8 mouse cellular contexts compared by ENCODE assay signal in the genomic region with DNA sequence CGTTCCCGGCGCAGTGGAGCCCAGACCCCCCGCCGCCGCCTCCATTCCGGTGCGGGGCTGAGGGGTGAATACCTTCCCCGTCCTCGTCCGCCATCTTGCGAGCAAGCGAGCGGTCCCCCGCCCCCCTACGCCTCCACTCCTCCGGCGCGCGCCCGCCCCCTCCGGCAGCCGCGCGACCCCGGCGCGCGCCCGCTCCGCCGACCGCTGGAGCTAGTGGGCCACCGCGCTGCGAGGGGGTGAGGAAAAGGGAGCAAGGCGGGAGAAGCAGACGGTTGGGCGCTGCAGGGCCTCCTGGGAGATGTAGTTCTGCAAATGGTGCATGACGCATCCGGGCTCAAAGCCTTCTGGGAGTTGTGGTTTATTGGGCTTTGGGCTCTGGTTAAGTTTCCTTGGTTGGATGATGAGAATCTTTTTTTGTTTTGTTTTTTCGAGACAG. TPM values are rescaled to one million over a fixed set of nuclear protein-coding genes. Genes with fewer than 3 reads are reported as not detected.
DNase-seq lines count a peak whose midpoint lies in the region; ATAC-seq lines count a peak whose summit lies in the region.

Snx27 (minus strand) TSS at position 261 of the 436 bp plus-strand sequence.

- peak within 1 kb of the TSS; percentile 94 for H3K27ac ChIP-seq in hindbrain, embryonic 16.5 days (ENCODE audit: low read depth, low read length)
- H3K27ac ChIP-seq in macrophage: peak within 1 kb of the TSS; percentile 93

- H3K4me3 ChIP-seq in hindbrain, embryonic 16.5 days (ENCODE audit: low read length): peak within 1 kb of the TSS; percentile 78
- H3K4me3 ChIP-seq in macrophage (ENCODE audit: inconsistent target): peak within 1 kb of the TSS; percentile 54

- H3K36me3 ChIP-seq in hindbrain, embryonic 16.5 days (ENCODE audit: control insufficient read depth, insufficient read depth, low read length): no peaks in the 10 kb centered on the region
- H3K36me3 ChIP-seq in macrophage (ENCODE audit: inconsistent target): no peaks in the 10 kb centered on the region

- peaks cover 44% of the 10 kb centered on the region for H3K79me2 ChIP-seq in macrophage (ENCODE audit: inconsistent target)

- peak within 1 kb of the TSS; percentile 86 for H3K4me2 ChIP-seq in hindbrain, embryonic 16.5 days (ENCODE audit: low read length)

- H3K4me1 ChIP-seq in hindbrain, embryonic 16.5 days (ENCODE audit: control insufficient read depth, insufficient read depth, low read depth, low read length): peaks cover 21% of the 10 kb centered on the region

- H3K9ac ChIP-seq in hindbrain, embryonic 16.5 days (ENCODE audit: low read depth, low read length): peak within 1 kb of the TSS; percentile 96

- ATAC-seq in hindbrain, embryonic 16.5 days: peak; percentile 98

- H3K27me3 ChIP-seq in hindbrain, embryonic 16.5 days (replicated peaks; ENCODE audit: control insufficient read depth, insufficient read depth, low read length): no peaks in the 10 kb centered on the region

- no peaks in the 10 kb centered on the region for H3K9me3 ChIP-seq in hindbrain, embryonic 16.5 days (ENCODE audit: control insufficient read depth, low read length)

- DNase-seq in R1 (ENCODE audit: low read depth, low spot score): peak; percentile 96
- peak; percentile 92 for DNase-seq in cerebellum, postnatal 25 days
- peak; percentile 90 to 94 for DNase-seq in frontal cortex, postnatal 36 days (ENCODE audit: low spot score in 2 of 2)
- DNase-seq in left cerebral cortex, adult 18-20 months (ENCODE audit: low spot score in 2 of 2): peak; percentile 85 to 93
- peak; percentile 95 for DNase-seq in right cerebral cortex, adult 18-20 months
- peak; percentile 54 for DNase-seq in urinary bladder, postnatal 10 days (ENCODE audit: low spot score)

- 1% methylated on average over 21 of the region's 42 CpGs for WGBS in hindbrain, embryonic 16.5 days
- WGBS in macrophage (ENCODE audit: missing documents): 0% methylated on average over 37 of the region's 42 CpGs

RNA-seq across cellular contexts. Expression of gene Snx27, which starts in this region (rescaled TPM):
- polyA plus RNA-seq in hindbrain, embryonic 16.5 days (2015; fragmentation: Nextera tagmentation; extraction: Ambion mirVana): 94.7 and 95.0 TPM in 2 replicates
- total RNA-seq in left cerebral cortex, adult 18-20 months (2021): 100 to 1,000 TPM; 106 TPM
- 100 to 1,000 TPM in 19 of 26 experiments, 10 to 100 TPM in 7; 44.1 to 254 (median 134) TPM for total RNA-seq in macrophage (2018; cell fraction: chromatin; rRNA removed)
- 100 to 1,000 TPM in 3 of 26 experiments, 10 to 100 TPM in 23; 32.2 to 111 (median 57.8) TPM for total RNA-seq in macrophage (2018; cell fraction: cytosol; rRNA removed)
- total RNA-seq in macrophage (2018; cell fraction: nucleus; rRNA removed): 100 to 1,000 TPM in 9 of 26 experiments, 10 to 100 TPM in 17; 43.4 to 176 (median 77.9) TPM
- 54.8 to 74.9 TPM (median 55.4 TPM) in 3 replicates for polyA plus RNA-seq in macrophage (2018)

Comparison
In these comparisons a context has a peak if more than half of its experiments do, and no peak if none do; other contexts are left out.
1. Peak in every context shown above with its lines: DNase-seq, ATAC-seq, H3K4me3 ChIP-seq and H3K27ac ChIP-seq.